Mouse (Mus musculus) heart, postnatal 0 days (tissue): ENCODE results near the gene Mrtfb. TPM values are rescaled to one million over a fixed set of nuclear protein-coding genes. Genes with fewer than 3 reads are reported as not detected.

Source experiments
- ATAC-seq: fragments of 200-750 bp; cut with Nextera tagmentation; 2 replicates; pipeline ENCODE4 v1.8.0; 2017; ENCODE audit warnings: low read depth, moderate number of reproducible peaks, moderate library complexity; ENCODE audit not compliant: insufficient read depth
- DNase-seq: peaks from one replicate; pipeline ENCODE4 v3.0.0-alpha.2; 2016; ENCODE audit warnings: low spot score
- H3K27ac ChIP-seq: fragments of 300-500 bp; sonication (generic); 2 replicates; pipeline ENCODE4 v1.5.1; 2014; ENCODE audit warnings: low read depth, mild to moderate bottlenecking
- H3K27me3 ChIP-seq: fragments of 300-500 bp; sonication (generic); 2 replicates; pipeline ENCODE4 v1.6.1; 2014; ENCODE audit warnings: low read length, mixed read lengths; ENCODE audit not compliant: control insufficient read depth, insufficient read depth
- H3K36me3 ChIP-seq: fragments of 300-500 bp; sonication (generic); replicated peaks from 2 replicates; pipeline ENCODE4 v1.6.1; 2014; ENCODE audit warnings: low read length, mixed read lengths; ENCODE audit not compliant: control insufficient read depth, insufficient read depth
- H3K4me1 ChIP-seq: fragments of 300-500 bp; sonication (generic); 2 replicates; pipeline ENCODE4 v1.6.1; 2014; ENCODE audit warnings: antibody characterized with exemption; ENCODE audit not compliant: control insufficient read depth, insufficient read depth
- H3K4me2 ChIP-seq: fragments of 300-500 bp; sonication (generic); 2 replicates; pipeline ENCODE4 v1.6.1; 2014; ENCODE audit warnings: low read depth, mild to moderate bottlenecking, low read length, moderate library complexity
- H3K4me3 ChIP-seq: fragments of 300-500 bp; sonication (generic); 2 replicates; pipeline ENCODE4 v1.5.1; 2014; ENCODE audit warnings: low read depth, low read length
- H3K9ac ChIP-seq: fragments of 300-500 bp; sonication (generic); replicated peaks from 2 replicates; pipeline ENCODE4 v1.6.1; 2014; ENCODE audit warnings: low read depth, low read length, mixed read lengths
- H3K9me3 ChIP-seq: fragments of 300-500 bp; sonication (generic); replicated peaks from 2 replicates; pipeline ENCODE4 v1.6.1; 2016; ENCODE audit warnings: low read length; ENCODE audit not compliant: control insufficient read depth
- CTCF ChIP-seq: IDR thresholded peaks from 2 replicates; pipeline ENCODE4 v1.5.1; 2016; ENCODE audit warnings: antibody characterized with exemption, control low read depth, low read depth
- EP300 ChIP-seq: IDR thresholded peaks from 2 replicates; pipeline ENCODE4 v1.6.1; 2016; ENCODE audit warnings: antibody characterized with exemption, low read depth
- WGBS: fragments of 180-500 bp; shearing (Covaris S2); extraction: QIAGEN DNeasy Blood & Tissue Kit; methylation state at CpG from one replicate; pipeline ENCODE4 v1.1.7; 2014; 5-methylcytosine and 5-hydroxymethylcytosine counted together
- polyA plus RNA-seq: library from polyadenylated mRNA; unstranded; fragments of >200 nt; fragmentation: Nextera tagmentation; extraction: Ambion mirVana; gene quantifications from 2 replicates; pipeline ENCODE4 v1.2.1, GENCODE M21; 2015
- total RNA-seq: library from RNA; depleted of rRNA; stranded (reverse); fragments of >200 nt; gene quantifications from 2 replicates; pipeline ENCODE4 v1.2.3, GENCODE M21; 2014; ENCODE audit warnings: low replicate concordance

Gene Mrtfb
- total and polyA plus RNA-seq, 2 experiments from 2014 or later: 11.7 to 17.2 TPM

- no peak overlapping the region for H3K4me3 ChIP-seq
- no peaks in the 10 kb centered on the region for H3K27me3 ChIP-seq
- DNase-seq: no peak
- no peak overlapping the region for H3K4me2 ChIP-seq
- peaks cover 9% of the 10 kb centered on the region for H3K36me3 ChIP-seq
- 49% methylated on average over 2 of the region's 2 CpGs for whole genome bisulfite sequencing
- peaks cover 11% of the 10 kb centered on the region for H3K4me1 ChIP-seq
- peak overlapping the region; percentile 47; the same call in 1 of the 2 replicates for H3K27ac ChIP-seq
- H3K9ac ChIP-seq: no peak overlapping the region
- TF ChIP-seq CTCF (no peak), EP300 (no peak)
- no peaks in the 10 kb centered on the region for H3K9me3 ChIP-seq
- ATAC-seq: no peak
Observed at GRCm38 (mm10) chr16:13367466-13367856, 111.2 kb downstream of the Mrtfb start.

GRCm38 (mm10) chr16:13368645-13369044, 112.4 kb downstream of the Mrtfb start:
- no peak for DNase-seq
- H3K27ac ChIP-seq: no peak overlapping the region
- H3K27me3 ChIP-seq: no peaks in the 10 kb centered on the region
- no peak for ATAC-seq
- TF ChIP-seq EP300 (no peak), CTCF (no peak)
- 77% methylated on average over 1 of the region's 1 CpGs for WGBS
- H3K36me3 ChIP-seq: peaks cover 15% of the 10 kb centered on the region
- H3K4me2 ChIP-seq: no peak overlapping the region
- no peaks in the 10 kb centered on the region for H3K9me3 ChIP-seq
- peaks cover 11% of the 10 kb centered on the region for H3K4me1 ChIP-seq
- no peak overlapping the region for H3K4me3 ChIP-seq
- H3K9ac ChIP-seq: no peak overlapping the region

- no peaks in the 10 kb centered on the region for H3K9me3 ChIP-seq
- peak; percentile 92 for DNase-seq
- peaks cover 10% of the 10 kb centered on the region; the same call in 1 of the 2 replicates for H3K36me3 ChIP-seq
- H3K4me2 ChIP-seq: peak overlapping the region; percentile 44
- no peak overlapping the region for H3K4me3 ChIP-seq
- peaks cover 17% of the 10 kb centered on the region for H3K4me1 ChIP-seq
- H3K27ac ChIP-seq: peak overlapping the region; percentile 61
- peak; percentile 92 for ATAC-seq
- 8% methylated on average over 11 of the region's 11 CpGs for WGBS
- TF ChIP-seq CTCF: no peak
- TF ChIP-seq EP300: no peak
- no peaks in the 10 kb centered on the region for H3K27me3 ChIP-seq
- H3K9ac ChIP-seq: no peak overlapping the region
Observed at GRCm38 (mm10) chr16:13371740-13372287, 115.5 kb downstream of the Mrtfb start.

- Histone ChIP-seq H3K27ac (no peak overlapping the region), H3K4me3 (no peak overlapping the region), H3K9ac (no peak overlapping the region), H3K9me3 (no peaks in the 10 kb centered on the region), H3K4me2 (no peak overlapping the region), H3K36me3 (peaks cover 10% of the 10 kb centered on the region; the same call in 1 of the 2 replicates), H3K4me1 (peaks cover 17% of the 10 kb centered on the region), H3K27me3 (no peaks in the 10 kb centered on the region)
- no peak for ATAC-seq
- 88% methylated on average over 8 of the region's 8 CpGs for WGBS
- TF ChIP-seq CTCF: no peak
- no peak for TF ChIP-seq EP300
- no peak for DNase-seq
Observed at GRCm38 (mm10) chr16:13372899-13373533, 116.7 kb downstream of the Mrtfb start.

GRCm38 (mm10) chr16:13376947-13377486, 120.7 kb downstream of the Mrtfb start:
- Histone ChIP-seq H3K4me3 (no peak overlapping the region), H3K9ac (no peak overlapping the region), H3K27me3 (no peaks in the 10 kb centered on the region), H3K36me3 (peaks cover 14% of the 10 kb centered on the region; the same call in 1 of the 2 replicates), H3K4me2 (peak overlapping the region; percentile 37), H3K4me1 (peaks cover 23% of the 10 kb centered on the region), H3K9me3 (no peaks in the 10 kb centered on the region), H3K27ac (peak overlapping the region; percentile 49)
- ATAC-seq: no peak
- WGBS: 30% methylated on average over 7 of the region's 7 CpGs
- DNase-seq: no peak
- no peak for TF ChIP-seq EP300
- TF ChIP-seq CTCF: no peak
